Mouse (Mus musculus): ENCODE data around the gene Xpnpep2.
A peak's percentile ranks its signal among the peaks of the same experiment; 100 is the strongest.

Xpnpep2 gene

GRCm38 (mm10) chrX:48108394-48109315 is at the start of gene Xpnpep2:
Gene Xpnpep2, plus strand, starts transcription at chrX:48108725.
- no peak for DNase-seq

- no peak for DNase-seq
Measured at GRCm38 (mm10) chrX:48062481-48062880, 46.0 kb upstream of the Xpnpep2 start.

- no peak for DNase-seq
Measured at GRCm38 (mm10) chrX:48064166-48064853, 44.2 kb upstream of the Xpnpep2 start.

- DNase-seq, result no peak
Measured at GRCm38 (mm10) chrX:48066891-48067290, 41.6 kb upstream of the Xpnpep2 start.

GRCm38 (mm10) chrX:48071961-48072360 is 36.6 kb upstream of the Xpnpep2 start:
- DNase-seq, result no peak

GRCm38 (mm10) chrX:48072401-48072800 is 36.1 kb upstream of the Xpnpep2 start:
- DNase-seq, result no peak

- DNase-seq, result no peak
Measured at GRCm38 (mm10) chrX:48074691-48075090, 33.8 kb upstream of the Xpnpep2 start.

- DNase-seq, result peak; percentile 24
Measured at GRCm38 (mm10) chrX:48076806-48077425, 31.6 kb upstream of the Xpnpep2 start.

- DNase-seq, result no peak
Measured at GRCm38 (mm10) chrX:48082364-48082763, 26.2 kb upstream of the Xpnpep2 start.

GRCm38 (mm10) chrX:48092129-48092528 is 16.4 kb upstream of the Xpnpep2 start:
- DNase-seq, result no peak

- no peak for DNase-seq
Measured at GRCm38 (mm10) chrX:48093555-48093954, 15.0 kb upstream of the Xpnpep2 start.

- no peak for DNase-seq
Measured at GRCm38 (mm10) chrX:48094658-48095057, 13.9 kb upstream of the Xpnpep2 start.

GRCm38 (mm10) chrX:48096580-48096979 is 11.9 kb upstream of the Xpnpep2 start:
- no peak for DNase-seq

GRCm38 (mm10) chrX:48098470-48099129 is 9.9 kb upstream of the Xpnpep2 start:
- DNase-seq, result no peak

GRCm38 (mm10) chrX:48099871-48100270 is 8.7 kb upstream of the Xpnpep2 start:
- DNase-seq, result no peak

- DNase-seq, result no peak
Measured at GRCm38 (mm10) chrX:48103256-48103655, 5.3 kb upstream of the Xpnpep2 start.

- peak; percentile 55 for DNase-seq
Measured at GRCm38 (mm10) chrX:48104736-48105441, 3.6 kb upstream of the Xpnpep2 start.

- no peak for DNase-seq
Measured at GRCm38 (mm10) chrX:48106226-48106625, 2.3 kb upstream of the Xpnpep2 start.

- DNase-seq, result no peak
Measured at GRCm38 (mm10) chrX:48109316-48109655, 761 bp downstream of the Xpnpep2 start.

- no peak for DNase-seq
Measured at GRCm38 (mm10) chrX:48119294-48119693, 10.8 kb downstream of the Xpnpep2 start.

GRCm38 (mm10) chrX:48124132-48125071 is 15.9 kb downstream of the Xpnpep2 start:
- DNase-seq, result no peak

Data from layer of hippocampus, adult 9-11 months (tissue).